Mouse (Mus musculus): ENCODE measurements around the gene Myh6.

Myh6 gene

DNA sequence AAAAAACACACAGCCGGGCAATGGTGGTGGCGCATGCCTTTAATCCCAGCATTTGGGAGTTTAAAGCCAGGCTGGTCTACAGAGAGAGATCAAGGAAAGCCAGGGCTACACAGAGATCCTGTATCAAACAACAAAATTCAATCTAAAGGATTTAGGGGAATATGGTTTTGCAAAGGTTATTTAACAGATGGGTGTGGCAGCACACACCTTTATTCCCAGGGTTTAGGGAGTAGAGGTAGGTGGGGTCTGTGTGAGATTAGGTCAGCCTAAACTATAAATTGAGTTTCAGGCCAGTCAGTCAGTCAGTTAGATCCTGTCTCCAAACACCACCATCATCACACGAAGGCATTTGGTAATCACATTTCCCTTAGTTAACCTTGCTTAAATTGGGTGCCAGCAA lies 74.5 kb downstream of the Myh6 start, which contains the start of gene Pabpn1:
Gene Pabpn1 (plus strand): TSS at position 301 of the 400 bp plus-strand sequence.
- no peak for DNase-seq (ENCODE audit: low read depth, low spot score)
